In genomic region chr10:80271870-80272585, GRCm38 (mm10) we compare ENCODE assay signal across 13 mouse cellular contexts. TPM values are rescaled to one million over a fixed set of nuclear protein-coding genes. Genes with fewer than 3 reads are reported as not detected.
DNase-seq lines count a peak whose midpoint lies in the region; ATAC-seq and TF ChIP-seq lines count a peak whose summit lies in the region.
"Had no signal": no experiment of that assay in that cellular context is flagged by ENCODE, and none has a peak within 500 bp of the region (broad histone marks: within the 10 kb centered on the region; RNA-seq: fewer than 3 reads in every experiment).

No protein-coding gene starts in this region.

- H3K9me3 ChIP-seq in hindbrain, embryonic 10.5 days, result no peaks in the 10 kb centered on the region
- no peaks in the 10 kb centered on the region for H3K9me3 ChIP-seq in hindbrain, postnatal 0 days (ENCODE audit: low read length)
- H3K9me3 ChIP-seq in E14TG2a.4 (ENCODE audit: low read length), result no peaks in the 10 kb centered on the region
- H3K9me3 ChIP-seq in intestine, embryonic 16.5 days (ENCODE audit: control insufficient read depth, low read length), result no peaks in the 10 kb centered on the region
- no peaks in the 10 kb centered on the region for H3K9me3 ChIP-seq in liver, postnatal 0 days (ENCODE audit: low read length)
- H3K9me3 ChIP-seq: midbrain, embryonic 12.5 days had no signal

- no peak overlapping the region; the same call in 1 of the 2 replicates for H3K9ac ChIP-seq in hindbrain, postnatal 0 days (replicated peaks; ENCODE audit: low read length)
- peak overlapping the region; percentile 65 for H3K9ac ChIP-seq in intestine, embryonic 16.5 days (ENCODE audit: low read depth, low read length)
- peak overlapping the region; percentile 63 for H3K9ac ChIP-seq in liver, postnatal 0 days (replicated peaks)
- H3K9ac ChIP-seq: midbrain, embryonic 12.5 days had no signal

- TF ChIP-seq EP300 in liver, postnatal 0 days (IDR thresholded peaks at IDR 0.05; ENCODE audit: low read depth), result no peak

- H3K27me3 ChIP-seq in hindbrain, embryonic 10.5 days (ENCODE audit: insufficient read depth, poor library complexity, severe bottlenecking), result no peaks in the 10 kb centered on the region
- H3K27me3 ChIP-seq in hindbrain, postnatal 0 days (ENCODE audit: insufficient read depth, low read length), result no peaks in the 10 kb centered on the region
- H3K27me3 ChIP-seq in E14TG2a.4 (ENCODE audit: insufficient read depth, low read length), result no peaks in the 10 kb centered on the region
- H3K27me3 ChIP-seq in intestine, embryonic 16.5 days (replicated peaks; ENCODE audit: control insufficient read depth, insufficient read depth, low read length), result no peaks in the 10 kb centered on the region
- no peaks in the 10 kb centered on the region for H3K27me3 ChIP-seq in liver, postnatal 0 days (ENCODE audit: insufficient read depth, low read length)
- H3K27me3 ChIP-seq: midbrain, embryonic 12.5 days; Patski had no signal

- TF ChIP-seq CTCF in hindbrain, postnatal 0 days (IDR thresholded peaks at IDR 0.05; ENCODE audit: low read depth), result no peak
- TF ChIP-seq CTCF in E14TG2a.4 (conservative IDR thresholded peaks at IDR 0.05; ENCODE audit: low read length), result no peak
- no peak for TF ChIP-seq CTCF in liver, postnatal 0 days (IDR thresholded peaks at IDR 0.05; ENCODE audit: low read depth)

- H3K4me1 ChIP-seq in hindbrain, embryonic 10.5 days (replicated peaks), result peaks cover 47% of the 10 kb centered on the region
- H3K4me1 ChIP-seq in hindbrain, postnatal 0 days (ENCODE audit: insufficient read depth, low read length), result peaks cover 20% of the 10 kb centered on the region
- H3K4me1 ChIP-seq in E14TG2a.4 (replicated peaks; ENCODE audit: low read depth, low read length), result peaks cover 93% of the 10 kb centered on the region
- peaks cover 45% of the 10 kb centered on the region for H3K4me1 ChIP-seq in intestine, embryonic 16.5 days (ENCODE audit: control insufficient read depth, insufficient read depth, low read length)
- H3K4me1 ChIP-seq in liver, postnatal 0 days (ENCODE audit: insufficient read depth), result peaks cover 60% of the 10 kb centered on the region

- peak overlapping the region; percentile 14; the same call in 1 of the 2 replicates for H3K4me3 ChIP-seq in hindbrain, embryonic 10.5 days
- H3K4me3 ChIP-seq in hindbrain, postnatal 0 days (ENCODE audit: low read length), result no peak overlapping the region
- H3K4me3 ChIP-seq in E14TG2a.4 (replicated peaks; ENCODE audit: low read length), result peak overlapping the region; percentile 35; the same call in 1 of the 2 replicates
- no peak overlapping the region for H3K4me3 ChIP-seq in intestine, embryonic 16.5 days (ENCODE audit: low read length)
- no peak overlapping the region for H3K4me3 ChIP-seq in liver, postnatal 0 days (ENCODE audit: low read depth, low read length)
- H3K4me3 ChIP-seq: midbrain, embryonic 12.5 days had no signal

- no peak overlapping the region for H3K27ac ChIP-seq in hindbrain, embryonic 10.5 days
- H3K27ac ChIP-seq in hindbrain, postnatal 0 days, result no peak overlapping the region
- peak overlapping the region; percentile 83 for H3K27ac ChIP-seq in intestine, embryonic 16.5 days (ENCODE audit: low read length)
- H3K27ac ChIP-seq in liver, postnatal 0 days (ENCODE audit: low read depth), result peak overlapping the region; percentile 92
- H3K27ac ChIP-seq: midbrain, embryonic 12.5 days had no signal

- peaks cover 91% of the 10 kb centered on the region for H3K36me3 ChIP-seq in hindbrain, embryonic 10.5 days
- H3K36me3 ChIP-seq in hindbrain, postnatal 0 days (ENCODE audit: insufficient read depth, low read length), result peaks cover 18% of the 10 kb centered on the region
- peaks cover 98% of the 10 kb centered on the region for H3K36me3 ChIP-seq in E14TG2a.4 (ENCODE audit: insufficient read depth, low read length)
- H3K36me3 ChIP-seq in intestine, embryonic 16.5 days (ENCODE audit: control insufficient read depth, insufficient read depth, low read length), result peaks cover 9% of the 10 kb centered on the region
- H3K36me3 ChIP-seq in liver, postnatal 0 days (replicated peaks; ENCODE audit: insufficient read depth, low read length), result peaks cover 54% of the 10 kb centered on the region

- no peak for ATAC-seq in hindbrain, postnatal 0 days
- peak; percentile 61 for ATAC-seq in intestine, embryonic 16.5 days
- no peak for ATAC-seq in liver, postnatal 0 days
- ATAC-seq: lung, postnatal 0 days; Patski had no signal

- H3K4me2 ChIP-seq in hindbrain, postnatal 0 days (ENCODE audit: low read depth, low read length), result no peak overlapping the region
- 0 out of 2 replicates have a peak overlapping the region, but pooled peaks have one; percentile 23 for H3K4me2 ChIP-seq in intestine, embryonic 16.5 days (ENCODE audit: low read depth, low read length)
- H3K4me2 ChIP-seq in liver, postnatal 0 days (ENCODE audit: low read depth, low read length), result peak overlapping the region; percentile 52
- H3K4me2 ChIP-seq: midbrain, embryonic 12.5 days had no signal

- DNase-seq in hindbrain, embryonic 10.5 days (ENCODE audit: low spot score), result no peak
- DNase-seq in hindbrain, postnatal 0 days (ENCODE audit: low spot score), result no peak
- DNase-seq in liver, postnatal 0 days, result peak; percentile 32
- no peak for DNase-seq in ovary, postnatal 14 days (ENCODE audit: low spot score)
- no peak for DNase-seq in urinary bladder, postnatal 36 days (ENCODE audit: low spot score in 2 of 2)
- DNase-seq: heart, postnatal 10 days; kidney, postnatal 36 days had no signal

- WGBS in hindbrain, embryonic 10.5 days, result 91% methylated on average over 8 of the region's 8 CpGs
- WGBS in hindbrain, postnatal 0 days, result 85% methylated on average over 8 of the region's 8 CpGs
- 78% methylated on average over 8 of the region's 8 CpGs for WGBS in intestine, embryonic 16.5 days
- 72% methylated on average over 8 of the region's 8 CpGs for WGBS in liver, postnatal 0 days (ENCODE audit: insufficient replicate concordance)

RNA-seq across cellular contexts. Expression of gene Dazap1, which starts 10.7 kb away (rescaled TPM):
- polyA plus RNA-seq in hindbrain, embryonic 10.5 days (2016; fragmentation: Nextera tagmentation; extraction: Ambion mirVana), result 51.0 and 51.2 TPM in 2 replicates
- total RNA-seq in hindbrain, postnatal 0 days (2014; rRNA removed), result 79.1 and 104 TPM in 2 replicates
- polyA plus RNA-seq in hindbrain, postnatal 0 days (2015; fragmentation: Nextera tagmentation; extraction: Ambion mirVana), result 38.5 and 39.4 TPM in 2 replicates
- polyA plus RNA-seq in intestine, embryonic 16.5 days (2015; fragmentation: Nextera tagmentation; extraction: Ambion mirVana), result 36.8 and 37.6 TPM in 2 replicates
- polyA plus RNA-seq in liver, postnatal 0 days (2015; fragmentation: Nextera tagmentation; extraction: Ambion mirVana), result 19.5 and 21.8 TPM in 2 replicates

RNA-seq across cellular contexts. Expression of gene Gamt, which starts 11.2 kb away (rescaled TPM):
- 38.3 and 45.1 TPM in 2 replicates for polyA plus RNA-seq in hindbrain, embryonic 10.5 days (2016; fragmentation: Nextera tagmentation; extraction: Ambion mirVana)
- 40.9 and 44.5 TPM in 2 replicates for total RNA-seq in hindbrain, postnatal 0 days (2014; rRNA removed)
- polyA plus RNA-seq in hindbrain, postnatal 0 days (2015; fragmentation: Nextera tagmentation; extraction: Ambion mirVana), result 32.4 and 35.9 TPM in 2 replicates
- 91.0 and 106 TPM in 2 replicates for polyA plus RNA-seq in intestine, embryonic 16.5 days (2015; fragmentation: Nextera tagmentation; extraction: Ambion mirVana)
- polyA plus RNA-seq in liver, postnatal 0 days (2015; fragmentation: Nextera tagmentation; extraction: Ambion mirVana), result 93.9 and 101 TPM in 2 replicates

RNA-seq across cellular contexts. Expression of gene Rps15, which starts 20.2 kb away (rescaled TPM):
- 971 and 1,039 TPM in 2 replicates for polyA plus RNA-seq in hindbrain, embryonic 10.5 days (2016; fragmentation: Nextera tagmentation; extraction: Ambion mirVana)
- total RNA-seq in hindbrain, postnatal 0 days (2014; rRNA removed), result 1,031 and 1,483 TPM in 2 replicates
- polyA plus RNA-seq in hindbrain, postnatal 0 days (2015; fragmentation: Nextera tagmentation; extraction: Ambion mirVana), result 676 and 682 TPM in 2 replicates
- polyA plus RNA-seq in intestine, embryonic 16.5 days (2015; fragmentation: Nextera tagmentation; extraction: Ambion mirVana), result 894 and 922 TPM in 2 replicates
- polyA plus RNA-seq in liver, postnatal 0 days (2015; fragmentation: Nextera tagmentation; extraction: Ambion mirVana), result 453 and 466 TPM in 2 replicates

RNA-seq across cellular contexts. Expression of gene Ndufs7, which starts 23.1 kb away (rescaled TPM):
- 303 and 313 TPM in 2 replicates for polyA plus RNA-seq in hindbrain, embryonic 10.5 days (2016; fragmentation: Nextera tagmentation; extraction: Ambion mirVana)
- total RNA-seq in hindbrain, postnatal 0 days (2014; rRNA removed), result 246 and 291 TPM in 2 replicates
- 410 and 430 TPM in 2 replicates for polyA plus RNA-seq in hindbrain, postnatal 0 days (2015; fragmentation: Nextera tagmentation; extraction: Ambion mirVana)
- polyA plus RNA-seq in intestine, embryonic 16.5 days (2015; fragmentation: Nextera tagmentation; extraction: Ambion mirVana), result 604 and 616 TPM in 2 replicates
- polyA plus RNA-seq in liver, postnatal 0 days (2015; fragmentation: Nextera tagmentation; extraction: Ambion mirVana), result 313 and 321 TPM in 2 replicates

RNA-seq across cellular contexts. Expression of gene Apc2, which starts 23.7 kb away (rescaled TPM):
- 30.4 and 86.1 TPM in 2 replicates for polyA plus RNA-seq in hindbrain, embryonic 10.5 days (2016; fragmentation: Nextera tagmentation; extraction: Ambion mirVana)
- 358 and 374 TPM in 2 replicates for total RNA-seq in hindbrain, postnatal 0 days (2014; rRNA removed)
- 81.3 and 97.6 TPM in 2 replicates for polyA plus RNA-seq in hindbrain, postnatal 0 days (2015; fragmentation: Nextera tagmentation; extraction: Ambion mirVana)
- 2.4 and 3.1 TPM in 2 replicates for polyA plus RNA-seq in intestine, embryonic 16.5 days (2015; fragmentation: Nextera tagmentation; extraction: Ambion mirVana)
- 0.05 and 0.20 TPM in 2 replicates for polyA plus RNA-seq in liver, postnatal 0 days (2015; fragmentation: Nextera tagmentation; extraction: Ambion mirVana)
- total RNA-seq: granulocyte monocyte progenitor cell, adult 5-6 weeks had no signal

Comparison
In these comparisons a context has a peak if more than half of its experiments do, and no peak if none do; other contexts are left out.
1. H3K4me3 ChIP-seq: peak in hindbrain, embryonic 10.5 days (single experiment) and E14TG2a.4 (single experiment); none in hindbrain, postnatal 0 days (single experiment), intestine, embryonic 16.5 days (single experiment) and liver, postnatal 0 days (single experiment).
2. H3K27ac ChIP-seq: peak in intestine, embryonic 16.5 days (single experiment) and liver, postnatal 0 days (single experiment); none in hindbrain, embryonic 10.5 days (single experiment) and hindbrain, postnatal 0 days (single experiment).